Mouse (Mus musculus) CH12.LX (cell line): ENCODE data around the gene Gm20388. TPM values are rescaled to one million over a fixed set of nuclear protein-coding genes. Genes with fewer than 3 reads are reported as not detected.

Source experiments
- DNase-seq: peaks from one replicate; pipeline ENCODE4 v3.0.0-alpha.2; 2013; ENCODE audit errors: extremely low read depth
- H3K27ac ChIP-seq: 2 replicates; pipeline ENCODE4 v1.5.1; 2012; ENCODE audit warnings: low read depth, mild to moderate bottlenecking, control low read depth, moderate library complexity; ENCODE audit not compliant: insufficient read depth
- H3K27me3 ChIP-seq: replicated peaks from 2 replicates; pipeline ENCODE3; 2012; ENCODE audit warnings: inconsistent platforms
- H3K36me3 ChIP-seq, 2 experiments: replicated peaks in 1 of 2; 2 replicates each; pipeline versions ENCODE3 to v1.6.1; 2012; ENCODE audit warnings: inconsistent platforms in 1 of 2, low read length in 1 of 2, mild to moderate bottlenecking in 1 of 2, mixed read lengths in 1 of 2, moderate library complexity in 1 of 2; ENCODE audit not compliant: control insufficient read depth in 1 of 2, insufficient read depth in 1 of 2
- H3K4me1 ChIP-seq, 2 experiments: 2 replicates each; pipeline ENCODE4 v1.6.1; 2012; ENCODE audit warnings: inconsistent platforms in 1 of 2, moderate library complexity in 1 of 2; ENCODE audit not compliant: insufficient read depth in 2 of 2, control insufficient read depth in 1 of 2
- H3K4me2 ChIP-seq: 2 replicates; pipeline ENCODE4 v1.6.1; 2012; ENCODE audit warnings: low read depth, mild to moderate bottlenecking, control low read depth; ENCODE audit not compliant: poor library complexity, insufficient read depth, severe bottlenecking
- H3K4me3 ChIP-seq, 3 experiments: fragments of 150-350 bp in 1 of 3; sonication (generic) in 1 of 3; replicated peaks in 1 of 3; 2 replicates each; pipeline versions ENCODE3 to v1.5.1; 2011 to 2012; ENCODE audit warnings: low read depth in 2 of 3, low read length in 2 of 3, mild to moderate bottlenecking in 2 of 3, moderate library complexity in 2 of 3, control low read depth in 1 of 3, improper control_type of control experiment in 1 of 3, inconsistent platforms in 1 of 3, mixed read lengths in 1 of 3; ENCODE audit not compliant: poor library complexity in 1 of 3
- H3K79me2 ChIP-seq: replicated peaks from 2 replicates; pipeline ENCODE4 v1.6.1; 2012; ENCODE audit warnings: mild to moderate bottlenecking, moderate library complexity; ENCODE audit not compliant: control insufficient read depth, poor library complexity, insufficient read depth, severe bottlenecking; ENCODE audit errors: extremely low read depth
- H3K9ac ChIP-seq: 2 replicates; pipeline ENCODE4 v1.6.1; 2012; ENCODE audit warnings: low read depth, mild to moderate bottlenecking, control low read depth, moderate library complexity; ENCODE audit not compliant: insufficient read depth
- H3K9me3 ChIP-seq: replicated peaks from 2 replicates; pipeline ENCODE3; 2012; ENCODE audit warnings: low read length, inconsistent platforms, mixed read lengths
- BHLHE40 ChIP-seq: IDR thresholded peaks from 2 replicates; pipeline ENCODE4 v1.6.1; 2011; ENCODE audit warnings: mild to moderate bottlenecking, low read depth, low read length, improper control_type of control experiment
- CHD1 ChIP-seq: IDR thresholded peaks from 2 replicates; pipeline ENCODE4 v1.6.1; 2012; ENCODE audit warnings: low read depth, low read length, improper control_type of control experiment, inconsistent platforms
- EP300 ChIP-seq: IDR thresholded peaks from 2 replicates; pipeline ENCODE4 v1.6.1; 2011; ENCODE audit warnings: low read length, improper control_type of control experiment
- ETS1 ChIP-seq: conservative IDR thresholded peaks from 2 replicates; pipeline ENCODE4 v1.6.1; 2012; ENCODE audit warnings: low read depth, mild to moderate bottlenecking, inconsistent platforms, low read length, improper control_type of control experiment, moderate library complexity
- KAT2A ChIP-seq: IDR thresholded peaks from 2 replicates; pipeline ENCODE4 v1.6.1; 2012; ENCODE audit warnings: low read length, improper control_type of control experiment, inconsistent platforms; ENCODE audit not compliant: insufficient replicate concordance
- MEF2A ChIP-seq: IDR thresholded peaks from 2 replicates; pipeline ENCODE4 v1.6.1; 2014; ENCODE audit warnings: low read depth, mild to moderate bottlenecking, inconsistent platforms, low read length, improper control_type of control experiment, borderline replicate concordance
- MXI1 ChIP-seq: IDR thresholded peaks from 2 replicates; pipeline ENCODE4 v1.6.1; 2011; ENCODE audit warnings: mild to moderate bottlenecking, low read depth, low read length, improper control_type of control experiment
- NRF1 ChIP-seq: IDR thresholded peaks from 2 replicates; pipeline ENCODE4 v1.6.1; 2014; ENCODE audit warnings: low read depth, mild to moderate bottlenecking, inconsistent platforms, low read length, improper control_type of control experiment, moderate library complexity
- PAX5 ChIP-seq: IDR thresholded peaks from 2 replicates; pipeline ENCODE4 v1.6.1; 2012; ENCODE audit warnings: low read length, inconsistent platforms, mixed read lengths
- POLR2A ChIP-seq: IDR thresholded peaks from 2 replicates; pipeline ENCODE4 v1.6.1; 2011; ENCODE audit warnings: low read depth, mild to moderate bottlenecking, improper control_type of control experiment, low read length
- POLR2AphosphoS2 ChIP-seq: IDR thresholded peaks from 2 replicates; pipeline ENCODE4 v1.6.1; 2011; ENCODE audit warnings: low read depth, low read length, improper control_type of control experiment
- RAD21 ChIP-seq: IDR thresholded peaks from 2 replicates; pipeline ENCODE4 v1.6.1; 2011; ENCODE audit warnings: low read depth, mild to moderate bottlenecking, low read length, improper control_type of control experiment, moderate library complexity
- RCOR1 ChIP-seq: conservative IDR thresholded peaks from 2 replicates; pipeline ENCODE4 v1.6.1; 2012; ENCODE audit warnings: low read depth, mild to moderate bottlenecking, inconsistent platforms, low read length, improper control_type of control experiment
- SIN3A ChIP-seq: IDR thresholded peaks from 2 replicates; pipeline ENCODE4 v1.6.1; 2012; ENCODE audit warnings: low read length, improper control_type of control experiment, inconsistent platforms
- SMC3 ChIP-seq: IDR thresholded peaks from 2 replicates; pipeline ENCODE4 v1.6.1; 2011; ENCODE audit warnings: low read depth, low read length, improper control_type of control experiment
- TBP ChIP-seq: conservative IDR thresholded peaks from 2 replicates; pipeline ENCODE4 v1.6.1; 2011; ENCODE audit warnings: low read depth, low read length, improper control_type of control experiment
- TCF12 ChIP-seq: IDR thresholded peaks from 2 replicates; pipeline ENCODE4 v1.6.1; 2014; ENCODE audit warnings: low read depth, mild to moderate bottlenecking, inconsistent platforms, low read length, improper control_type of control experiment
- ZKSCAN1 ChIP-seq: IDR thresholded peaks from 2 replicates; pipeline ENCODE4 v1.6.1; 2012; ENCODE audit warnings: low read depth, inconsistent platforms, low read length, improper control_type of control experiment, borderline replicate concordance
- ZMIZ1 ChIP-seq: IDR thresholded peaks from 2 replicates; pipeline ENCODE4 v1.6.1; 2012; ENCODE audit warnings: low read depth, mild to moderate bottlenecking, inconsistent platforms, low read length, improper control_type of control experiment
- dilution Hi-C: fragments of 300-500 bp; cut with MboI; formaldehyde crosslinking; loops from 2 replicates; pipeline ENCODE4 v1.14.3; 2020; ENCODE audit warnings: low sequenced_read_pairs; ENCODE audit not compliant: extremely low pct_unique_long_range_greater_than_20kb, extremely low pct_ligation_motif_present
- in situ Hi-C: fragments of 300-500 bp; cut with MboI; formaldehyde crosslinking; loops from 3 replicates; pipeline ENCODE4 v1.14.3; 2019; ENCODE audit warnings: low sequenced_read_pairs, low pct_ligation_motif_present, low pct_unique_long_range_greater_than_20kb, mixed read lengths
- polyA plus RNA-seq: library from polyadenylated mRNA; unstranded; fragments of >175 nt; gene quantifications from 2 replicates; pipeline ENCODE4 v1.2.1, GENCODE M21; 2012; ENCODE audit warnings: low read depth; ENCODE audit not compliant: insufficient read length
- total RNA-seq, 2 experiments: library from RNA; depleted of rRNA; stranded (reverse); fragments of 300-350 nt in 1 of 2; fragments of >200 nt in 1 of 2; gene quantifications; 2 replicates each; pipeline ENCODE4 v1.2.3; 2012 to 2014

The Gm20388 gene
- total and polyA plus RNA-seq, 3 experiments, result 14.8 to 26.3 (median 22.2) TPM

DNA sequence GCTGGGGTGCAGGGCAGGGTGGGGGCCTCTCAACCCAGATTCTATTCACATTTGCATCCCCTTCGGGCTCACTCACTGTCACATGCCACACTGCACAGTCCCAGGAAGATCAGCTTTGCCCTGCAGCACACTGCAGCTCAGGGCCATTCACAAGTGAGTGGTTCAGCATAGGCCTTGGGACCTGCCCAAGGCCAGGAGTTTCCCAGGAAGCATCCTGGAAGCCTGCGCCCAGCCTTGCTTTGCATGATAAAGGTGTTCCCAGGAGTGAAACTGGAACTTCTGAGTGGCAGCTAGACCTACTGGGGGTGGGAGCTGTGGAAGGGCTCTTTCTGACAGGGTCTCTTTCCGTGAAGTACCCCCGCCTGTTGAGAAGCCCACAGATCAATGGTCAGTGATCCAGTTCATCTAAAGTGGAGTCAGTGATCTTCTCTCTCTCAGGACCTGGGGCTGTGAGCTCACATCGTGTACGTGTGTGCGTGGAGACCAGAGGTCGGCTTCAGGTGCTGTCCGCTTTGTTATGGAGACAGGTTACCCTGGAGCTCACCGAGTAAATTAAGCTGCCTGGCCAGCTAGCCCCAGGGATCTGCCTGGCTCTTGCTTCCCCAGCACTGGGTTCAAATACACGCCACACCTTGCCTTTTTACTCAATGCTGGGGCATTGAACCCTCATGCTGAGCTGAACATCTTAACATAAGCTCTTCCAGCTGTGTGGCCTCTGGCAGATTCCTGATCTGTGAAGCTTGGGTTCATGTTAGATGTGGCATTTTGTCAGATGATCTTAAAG is 2318.3 kb downstream of the Gm20388 start:
- no peak for DNase-seq
- H3K27ac ChIP-seq, result no peak overlapping the region
- in situ Hi-C loops, result no loop called here
- no peak overlapping the region for H3K4me2 ChIP-seq
- H3K36me3 ChIP-seq, result no peaks in the 10 kb centered on the region
- H3K9me3 ChIP-seq, result peaks cover 3% of the 10 kb centered on the region
- TF ChIP-seq MXI1, result no peak
- no peak for TF ChIP-seq POLR2A
- no peak for TF ChIP-seq ETS1
- no peaks in the 10 kb centered on the region for H3K79me2 ChIP-seq
- no peak overlapping the region for H3K4me3 ChIP-seq
- no peak overlapping the region for H3K9ac ChIP-seq
- peaks cover 3 to 4% of the 10 kb centered on the region in 2 experiments; a peak in 3 of 4 replicates for H3K4me1 ChIP-seq
- peaks cover 72% of the 10 kb centered on the region for H3K27me3 ChIP-seq
- dilution Hi-C loops, result no loop called here

DNA sequence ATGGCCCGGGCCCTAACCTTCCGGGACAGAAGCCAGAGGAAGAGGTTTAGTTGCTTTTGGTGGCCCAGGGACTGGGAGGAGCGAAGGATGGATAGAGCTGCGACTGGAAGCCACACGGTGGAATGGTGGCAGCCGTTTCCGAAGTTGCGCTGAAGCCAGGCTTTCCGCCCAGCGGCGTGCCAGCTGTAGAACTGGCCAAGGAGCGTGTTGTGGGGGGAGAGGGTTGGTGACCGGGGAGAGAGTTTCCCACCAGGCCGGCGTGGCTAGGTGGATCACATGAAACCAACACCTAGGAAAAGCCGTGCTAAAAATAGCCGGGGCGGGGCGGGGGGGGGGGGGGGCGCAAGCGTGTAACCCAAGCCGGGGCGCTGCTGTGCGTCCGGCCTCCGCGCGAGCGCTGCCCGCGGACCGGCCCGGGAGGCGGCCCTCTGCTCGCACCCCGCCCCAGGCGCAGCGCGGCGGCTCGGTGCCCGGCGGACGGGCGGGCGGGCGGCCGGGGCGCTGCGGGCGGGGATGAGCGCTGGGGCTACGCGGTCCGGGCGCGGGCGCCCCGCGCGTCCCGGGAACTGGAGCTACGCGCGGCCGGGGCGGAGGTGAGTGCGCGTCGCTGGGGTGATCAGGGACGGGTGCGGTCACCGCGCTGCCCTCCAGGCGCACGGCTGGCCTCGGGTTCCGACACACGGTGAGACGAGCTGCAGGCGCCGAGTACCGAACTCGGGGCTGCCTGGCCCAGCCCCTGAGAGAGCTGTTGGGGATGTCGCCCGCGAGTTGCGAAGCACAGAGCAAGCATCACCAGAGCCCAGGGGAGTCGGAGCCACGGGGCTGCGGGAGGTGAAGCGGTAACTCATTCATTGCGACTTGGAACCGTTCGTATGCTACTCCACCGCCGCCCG is 2319.4 kb downstream of the Gm20388 start:
- Histone ChIP-seq H3K9ac (no peak overlapping the region), H3K27me3 (peaks cover 72% of the 10 kb centered on the region), H3K4me2 (no peak overlapping the region), H3K79me2 (no peaks in the 10 kb centered on the region), H3K4me1 (peaks cover 3 to 4% of the 10 kb centered on the region in 2 experiments; a peak in 3 of 4 replicates), H3K27ac (no peak overlapping the region), H3K36me3 (no peaks in the 10 kb centered on the region), H3K4me3 (no peak overlapping the region), H3K9me3 (peaks cover 3% of the 10 kb centered on the region)
- no peak for DNase-seq
- no peak for TF ChIP-seq ZMIZ1
- dilution Hi-C loops (no loop called here), in situ Hi-C loops (no loop called here)

DNA sequence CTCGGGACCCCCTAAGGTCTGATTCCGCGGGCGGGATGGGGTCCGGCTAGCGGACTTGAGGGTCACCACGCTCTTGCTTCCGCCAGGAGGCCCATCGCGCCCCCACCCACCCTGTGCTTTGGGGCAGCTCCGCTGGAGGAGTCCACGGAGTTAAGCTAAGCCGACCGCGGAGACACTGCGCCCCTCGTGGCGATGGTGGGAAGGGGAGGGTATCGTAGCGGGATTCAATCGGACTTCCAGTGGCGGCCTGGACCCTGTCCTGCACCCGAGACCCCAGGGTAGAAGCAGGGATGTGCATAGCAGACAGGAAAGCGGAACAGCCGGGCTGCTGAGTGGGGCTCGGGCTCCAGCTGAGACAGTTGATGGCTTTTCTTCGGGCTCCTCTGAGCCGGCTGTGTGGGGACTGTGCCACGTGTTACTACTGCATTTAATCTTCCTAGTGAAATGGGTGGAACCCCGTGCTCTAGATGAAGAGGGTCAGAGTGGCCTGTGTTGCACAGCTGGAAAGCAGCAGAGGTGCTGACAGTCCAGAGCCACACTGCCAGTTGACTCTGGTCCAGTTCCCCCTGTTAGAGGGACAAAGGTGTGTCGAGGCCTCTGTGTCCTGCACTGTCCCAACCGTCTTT is 2320.2 kb downstream of the Gm20388 start:
- Histone ChIP-seq H3K4me2 (no peak overlapping the region), H3K4me1 (peaks cover 3 to 4% of the 10 kb centered on the region in 2 experiments; a peak in 3 of 4 replicates), H3K27ac (no peak overlapping the region), H3K9ac (no peak overlapping the region), H3K36me3 (no peaks in the 10 kb centered on the region)
- DNase-seq, result no peak
- in situ Hi-C loops, result no loop called here
- dilution Hi-C loops, result no loop called here
- TF ChIP-seq ZMIZ1, result no peak
- no peak for TF ChIP-seq SIN3A
- TF ChIP-seq EP300, result no peak
- no peak for TF ChIP-seq RCOR1
- no peak for TF ChIP-seq MEF2A
- TF ChIP-seq TCF12, result no peak
- no peak for TF ChIP-seq RAD21
- TF ChIP-seq CHD1, result no peak
- no peak for TF ChIP-seq KAT2A
- no peak for TF ChIP-seq BHLHE40
- TF ChIP-seq NRF1, result no peak
- TF ChIP-seq TBP, result no peak
- TF ChIP-seq POLR2AphosphoS2, result no peak
- TF ChIP-seq SMC3, result no peak
- no peak for TF ChIP-seq ZKSCAN1
- no peak for TF ChIP-seq PAX5
- TF ChIP-seq, all 38 proteins: peak for 0
- Histone ChIP-seq H3K9me3 (peaks cover 3% of the 10 kb centered on the region), H3K4me3 (no peak overlapping the region), H3K27me3 (peaks cover 72% of the 10 kb centered on the region), H3K79me2 (no peaks in the 10 kb centered on the region)
